ENCODE assay signal across 26 mouse cellular contexts in the genomic region with DNA sequence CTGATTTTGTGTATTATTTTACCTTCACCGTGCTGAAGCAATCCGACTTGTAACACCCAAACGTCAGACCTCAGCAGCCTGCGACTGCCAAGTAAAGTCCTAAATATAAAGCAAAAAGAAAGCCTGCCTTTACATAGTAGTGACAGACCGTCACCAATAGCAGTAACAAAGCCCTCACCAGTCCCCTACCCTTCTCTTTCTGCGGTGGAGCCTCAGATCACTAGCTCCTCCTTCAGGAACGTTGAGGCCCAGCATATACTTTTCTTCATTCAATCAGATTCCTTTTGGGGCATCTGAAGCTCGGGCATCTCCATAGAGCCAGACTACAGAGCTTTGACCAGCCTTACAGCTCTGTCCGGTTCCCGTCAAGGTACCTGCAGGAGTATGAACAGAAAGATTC. TPM values are rescaled to one million over a fixed set of nuclear protein-coding genes. Genes with fewer than 3 reads are reported as not detected.
DNase-seq lines count a peak whose midpoint lies in the region; ATAC-seq and TF ChIP-seq lines count a peak whose summit lies in the region.
"Had no signal": no experiment of that assay in that cellular context is flagged by ENCODE, and none has a peak within 500 bp of the region (broad histone marks: within the 10 kb centered on the region; RNA-seq: fewer than 3 reads in every experiment).

No protein-coding gene starts in this region.

- 62% methylated on average over 10 of the region's 10 CpGs for WGBS in forebrain, postnatal 0 days
- WGBS in forebrain, embryonic 16.5 days, result 64% methylated on average over 10 of the region's 10 CpGs
- 65% methylated on average over 10 of the region's 10 CpGs for WGBS in heart, embryonic 16.5 days
- 65% methylated on average over 10 of the region's 10 CpGs for WGBS in stomach, embryonic 15.5 days

- DNase-seq in forebrain, postnatal 0 days, result no peak
- DNase-seq in heart, adult 9 months (ENCODE audit: low spot score in 2 of 2), result no peak
- no peak for DNase-seq in layer of hippocampus, adult 2 months (ENCODE audit: low spot score in 2 of 2)
- DNase-seq in layer of hippocampus, adult 9-10 months (ENCODE audit: low spot score), result no peak
- DNase-seq in adrenal gland, adult 2 months, result no peak
- DNase-seq: adrenal gland, postnatal 25 days; B cell, adult 2 months; cerebellum, adult 18-20 months; cerebellum, adult 9-11 months; cerebellum, postnatal 36 days; gastrocnemius, postnatal 10 days; heart, postnatal 36 days had no signal

- H3K36me3 ChIP-seq in forebrain, postnatal 0 days (ENCODE audit: insufficient read depth), result no peaks in the 10 kb centered on the region
- H3K36me3 ChIP-seq in forebrain, embryonic 16.5 days (ENCODE audit: control insufficient read depth, insufficient read depth), result no peaks in the 10 kb centered on the region
- no peaks in the 10 kb centered on the region for H3K36me3 ChIP-seq in heart, embryonic 16.5 days (ENCODE audit: control insufficient read depth, insufficient read depth)
- H3K36me3 ChIP-seq in stomach, embryonic 15.5 days, result no peaks in the 10 kb centered on the region
- H3K36me3 ChIP-seq: embryonic facial prominence, embryonic 13.5 days; forebrain, embryonic 12.5 days; heart, embryonic 15.5 days; hindbrain, embryonic 12.5 days had no signal

- no peaks in the 10 kb centered on the region for H3K9me3 ChIP-seq in forebrain, postnatal 0 days (ENCODE audit: low read length)
- no peaks in the 10 kb centered on the region for H3K9me3 ChIP-seq in forebrain, embryonic 16.5 days (ENCODE audit: control insufficient read depth, low read length)
- H3K9me3 ChIP-seq in heart, embryonic 16.5 days (replicated peaks; ENCODE audit: control insufficient read depth, low read length), result no peaks in the 10 kb centered on the region
- no peaks in the 10 kb centered on the region for H3K9me3 ChIP-seq in stomach, embryonic 15.5 days
- H3K9me3 ChIP-seq: embryonic facial prominence, embryonic 13.5 days; forebrain, embryonic 12.5 days; heart, embryonic 15.5 days; hindbrain, embryonic 12.5 days had no signal

- H3K4me3 ChIP-seq in forebrain, postnatal 0 days (ENCODE audit: low read depth, low read length), result no peak overlapping the region
- no peak overlapping the region for H3K4me3 ChIP-seq in forebrain, embryonic 16.5 days (replicated peaks; ENCODE audit: low read length)
- H3K4me3 ChIP-seq in heart, embryonic 16.5 days (ENCODE audit: low read length), result no peak overlapping the region
- H3K4me3 ChIP-seq in layer of hippocampus, adult 2 months, result no peak overlapping the region
- H3K4me3 ChIP-seq in stomach, embryonic 15.5 days (replicated peaks), result no peak overlapping the region
- H3K4me3 ChIP-seq: embryonic facial prominence, embryonic 13.5 days; forebrain, embryonic 12.5 days; heart, embryonic 15.5 days; hindbrain, embryonic 12.5 days had no signal

- H3K27ac ChIP-seq in forebrain, postnatal 0 days (ENCODE audit: low read depth, low read length), result no peak overlapping the region
- H3K27ac ChIP-seq in forebrain, embryonic 16.5 days (ENCODE audit: low read length), result no peak overlapping the region
- H3K27ac ChIP-seq in heart, embryonic 16.5 days (ENCODE audit: low read length), result no peak overlapping the region
- H3K27ac ChIP-seq in layer of hippocampus, adult 2 months, result no peak overlapping the region
- H3K27ac ChIP-seq in stomach, embryonic 15.5 days, result peak overlapping the region; percentile 21; the same call in 1 of the 2 replicates
- H3K27ac ChIP-seq: embryonic facial prominence, embryonic 13.5 days; forebrain, embryonic 12.5 days; heart, embryonic 15.5 days; hindbrain, embryonic 12.5 days had no signal

- ATAC-seq in forebrain, postnatal 0 days, result peak; percentile 68
- ATAC-seq in forebrain, embryonic 16.5 days, result no peak
- no peak for ATAC-seq in heart, embryonic 16.5 days (replicated peaks; ENCODE audit: extremely low read depth, insufficient read depth, low FRiP score)
- ATAC-seq in stomach, embryonic 15.5 days (ENCODE audit: insufficient read depth, low FRiP score, low read depth), result no peak
- ATAC-seq: CD4-positive, CD25-positive, alpha-beta regulatory T cell, adult 4 months; hindbrain, embryonic 16.5 days; inflammation-experienced regulatory T-cells, adult 6 months had no signal

- H3K27me3 ChIP-seq in forebrain, postnatal 0 days (ENCODE audit: insufficient read depth, low read length), result no peaks in the 10 kb centered on the region
- H3K27me3 ChIP-seq in forebrain, embryonic 16.5 days (replicated peaks; ENCODE audit: control insufficient read depth, insufficient read depth, low read length), result no peaks in the 10 kb centered on the region
- H3K27me3 ChIP-seq in heart, embryonic 16.5 days (ENCODE audit: control insufficient read depth, insufficient read depth, low read length), result no peaks in the 10 kb centered on the region
- no peaks in the 10 kb centered on the region for H3K27me3 ChIP-seq in stomach, embryonic 15.5 days (replicated peaks)
- H3K27me3 ChIP-seq: embryonic facial prominence, embryonic 13.5 days; forebrain, embryonic 12.5 days; heart, embryonic 15.5 days; hindbrain, embryonic 12.5 days had no signal

- no peak overlapping the region for H3K4me2 ChIP-seq in forebrain, postnatal 0 days (ENCODE audit: low read depth)
- no peak overlapping the region for H3K4me2 ChIP-seq in forebrain, embryonic 16.5 days (ENCODE audit: low read length)
- H3K4me2 ChIP-seq in heart, embryonic 16.5 days (ENCODE audit: low read depth, low read length), result no peak overlapping the region
- no peak overlapping the region for H3K4me2 ChIP-seq in stomach, embryonic 15.5 days
- H3K4me2 ChIP-seq: embryonic facial prominence, embryonic 13.5 days; forebrain, embryonic 12.5 days; heart, embryonic 11.5 days; heart, embryonic 15.5 days; hindbrain, embryonic 12.5 days had no signal

- H3K4me1 ChIP-seq in forebrain, postnatal 0 days (ENCODE audit: insufficient read depth), result no peaks in the 10 kb centered on the region
- H3K4me1 ChIP-seq in forebrain, embryonic 16.5 days (replicated peaks; ENCODE audit: control insufficient read depth, insufficient read depth, low read length), result no peaks in the 10 kb centered on the region
- peaks cover 9% of the 10 kb centered on the region; the same call in 1 of the 2 replicates for H3K4me1 ChIP-seq in heart, embryonic 16.5 days (ENCODE audit: control insufficient read depth, insufficient read depth, low read length)
- H3K4me1 ChIP-seq in stomach, embryonic 15.5 days, result no peaks in the 10 kb centered on the region
- H3K4me1 ChIP-seq: embryonic facial prominence, embryonic 13.5 days; forebrain, embryonic 12.5 days; hindbrain, embryonic 12.5 days had no signal

- H3K9ac ChIP-seq in forebrain, postnatal 0 days, result no peak overlapping the region
- H3K9ac ChIP-seq in forebrain, embryonic 16.5 days (replicated peaks; ENCODE audit: low read depth, low read length), result no peak overlapping the region
- 0 out of 2 replicates have a peak overlapping the region, but pooled peaks have one; percentile 3 for H3K9ac ChIP-seq in heart, embryonic 16.5 days (ENCODE audit: low read length)
- H3K9ac ChIP-seq in stomach, embryonic 15.5 days, result no peak overlapping the region
- H3K9ac ChIP-seq: embryonic facial prominence, embryonic 13.5 days; forebrain, embryonic 12.5 days; heart, embryonic 15.5 days; hindbrain, embryonic 12.5 days had no signal

- peak; percentile 28 for TF ChIP-seq CTCF in forebrain, postnatal 0 days (IDR thresholded peaks at IDR 0.05; ENCODE audit: low read depth)
- TF ChIP-seq CTCF in layer of hippocampus, adult 2 months (conservative IDR thresholded peaks at IDR 0.05), result 0 out of 2 replicates have a peak, but pooled peaks have one; percentile 2

RNA-seq across cellular contexts. Expression of gene Pum2, which starts 16.8 kb away (rescaled TPM):
- 103 and 133 TPM in 2 replicates for total RNA-seq in forebrain, postnatal 0 days (2014; rRNA removed)
- polyA plus RNA-seq in forebrain, postnatal 0 days (2015; fragmentation: Nextera tagmentation; extraction: Ambion mirVana), result 29.8 and 37.2 TPM in 2 replicates
- 67.6 and 75.1 TPM in 2 replicates for polyA plus RNA-seq in forebrain, embryonic 16.5 days (2015; fragmentation: Nextera tagmentation; extraction: Ambion mirVana)
- polyA plus RNA-seq in heart, embryonic 16.5 days (2015; fragmentation: Nextera tagmentation; extraction: Ambion mirVana), result 26.2 and 27.9 TPM in 2 replicates
- 100 to 1,000 TPM; 186 to 195 TPM for total RNA-seq in layer of hippocampus, adult 2 months (2021)
- polyA plus RNA-seq in stomach, embryonic 15.5 days (2015; fragmentation: Nextera tagmentation; extraction: Ambion mirVana), result 39.3 and 41.7 TPM in 2 replicates
- 100 to 1,000 TPM; 118 to 121 TPM for total RNA-seq in adrenal gland, adult 2 months (2021)
- polyA plus RNA-seq in adrenal gland, adult 2 months (2012; rRNA removed), result 28.8 and 33.5 TPM in 2 replicates

RNA-seq across cellular contexts. Expression of gene Slc7a15, which starts 58.2 kb away (rescaled TPM):
- not detected in 2 replicates for total RNA-seq in forebrain, postnatal 0 days (2014; rRNA removed)
- not detected in 2 replicates for polyA plus RNA-seq in forebrain, postnatal 0 days (2015; fragmentation: Nextera tagmentation; extraction: Ambion mirVana)
- not detected in 2 replicates for polyA plus RNA-seq in forebrain, embryonic 16.5 days (2015; fragmentation: Nextera tagmentation; extraction: Ambion mirVana)
- not detected in 2 replicates for polyA plus RNA-seq in heart, embryonic 16.5 days (2015; fragmentation: Nextera tagmentation; extraction: Ambion mirVana)
- total RNA-seq in layer of hippocampus, adult 2 months (2021), result not detected
- polyA plus RNA-seq in stomach, embryonic 15.5 days (2015; fragmentation: Nextera tagmentation; extraction: Ambion mirVana), result 0.15 TPM in 1 of 2 replicates, not detected in the other
- not detected for total RNA-seq in adrenal gland, adult 2 months (2021)
- not detected in 2 replicates for polyA plus RNA-seq in adrenal gland, adult 2 months (2012; rRNA removed)
- total RNA-seq: adrenal gland, adult 18-20 months; adrenal gland, postnatal 25 days; gastrocnemius, postnatal 10 days; gastrocnemius, postnatal 4 days; heart, postnatal 36 days; MEL had no signal
- polyA plus RNA-seq: CD4-positive, CD25-positive, alpha-beta regulatory T cell, adult 4 months; embryonic facial prominence, embryonic 13.5 days; forebrain, embryonic 12.5 days; heart, embryonic 11.5 days; heart, embryonic 15.5 days; hindbrain, embryonic 12.5 days; hindbrain, embryonic 16.5 days; inflammation-experienced regulatory T-cells, adult 6 months had no signal
